Mouse (Mus musculus): ENCODE data around the gene Casd1. TPM values are rescaled to one million over a fixed set of nuclear protein-coding genes. Genes with fewer than 3 reads are reported as not detected.

Casd1 gene
- total RNA-seq (2021), result 10 to 100 TPM; 33.4 to 34.5 TPM

GRCm38 (mm10) chr6:4600658-4601296, at the start of gene Casd1:
TSS of gene Casd1 (plus strand) at chr6:4600839.
- intact Hi-C loops (cut with DNase I), result loop anchor here (5.0 to 10.0 kb wide), 4 partner anchors 147 to 697 kb away; partner anchors contain the start of genes Peg10, Pon2, Ppp1r9a and Sgce
- peak; percentile 76 to 79 for DNase-seq

- intact Hi-C loops (cut with DNase I), result no loop called here
- no peak for DNase-seq
These were observed 45.3 kb upstream of the Casd1 start for GRCm38 (mm10) chr6:4555366-4555765.

GRCm38 (mm10) chr6:4557086-4557485, 43.6 kb upstream of the Casd1 start:
- DNase-seq, result no peak
- intact Hi-C loops (cut with DNase I), result no loop called here

- intact Hi-C loops (cut with DNase I), result loop anchor here (2.0 kb wide), 1 partner anchor 553 kb away; no protein-coding TSS in a partner anchor
These were observed 43.0 kb upstream of the Casd1 start for GRCm38 (mm10) chr6:4557678-4558077.

GRCm38 (mm10) chr6:4561156-4561555, 39.5 kb upstream of the Casd1 start:
- no peak for DNase-seq

More at GRCm38 (mm10) chr6:4557678-4558077, 43.0 kb upstream of the Casd1 start:
- peak; percentile 52 to 61 for DNase-seq

GRCm38 (mm10) chr6:4561621-4562020, 39.0 kb upstream of the Casd1 start:
- no peak for DNase-seq
- intact Hi-C loops (cut with DNase I), result no loop called here

More at GRCm38 (mm10) chr6:4561156-4561555, 39.5 kb upstream of the Casd1 start:
- intact Hi-C loops (cut with DNase I), result no loop called here

GRCm38 (mm10) chr6:4562401-4562800, 38.2 kb upstream of the Casd1 start:
- intact Hi-C loops (cut with DNase I), result no loop called here

GRCm38 (mm10) chr6:4563477-4563876, 37.2 kb upstream of the Casd1 start:
- intact Hi-C loops (cut with DNase I), result no loop called here
- DNase-seq, result no peak

More at GRCm38 (mm10) chr6:4562401-4562800, 38.2 kb upstream of the Casd1 start:
- DNase-seq, result no peak

GRCm38 (mm10) chr6:4570412-4570811, 30.2 kb upstream of the Casd1 start:
- intact Hi-C loops (cut with DNase I), result no loop called here
- no peak for DNase-seq

- no peak for DNase-seq
- intact Hi-C loops (cut with DNase I), result no loop called here
These were observed 22.9 kb upstream of the Casd1 start for GRCm38 (mm10) chr6:4577756-4578155.

GRCm38 (mm10) chr6:4578343-4578742, 22.3 kb upstream of the Casd1 start:
- no peak for DNase-seq
- intact Hi-C loops (cut with DNase I), result no loop called here

GRCm38 (mm10) chr6:4579620-4580019, 21.0 kb upstream of the Casd1 start:
- intact Hi-C loops (cut with DNase I), result no loop called here
- no peak for DNase-seq

GRCm38 (mm10) chr6:4583485-4583884, 17.2 kb upstream of the Casd1 start:
- intact Hi-C loops (cut with DNase I), result no loop called here
- no peak for DNase-seq

- DNase-seq, result no peak
- intact Hi-C loops (cut with DNase I), result no loop called here
These were observed 12.7 kb upstream of the Casd1 start for GRCm38 (mm10) chr6:4587946-4588345.

GRCm38 (mm10) chr6:4588722-4589121, 11.9 kb upstream of the Casd1 start:
- DNase-seq, result no peak
- intact Hi-C loops (cut with DNase I), result no loop called here

- intact Hi-C loops (cut with DNase I), result no loop called here
- no peak for DNase-seq
These were observed 10.6 kb upstream of the Casd1 start for GRCm38 (mm10) chr6:4590089-4590488.

- DNase-seq, result no peak
- intact Hi-C loops (cut with DNase I), result no loop called here
These were observed 2.9 kb upstream of the Casd1 start for GRCm38 (mm10) chr6:4597711-4598110.

GRCm38 (mm10) chr6:4600085-4600657, 468 bp upstream of the Casd1 start:
- no peak for DNase-seq
- intact Hi-C loops (cut with DNase I), result loop anchor here (5.0 to 10.0 kb wide), 4 partner anchors 147 to 697 kb away; partner anchors contain the start of genes Peg10, Pon2, Ppp1r9a and Sgce

- intact Hi-C loops (cut with DNase I), result loop anchor here (5.0 to 10.0 kb wide), 4 partner anchors 146 to 696 kb away; partner anchors contain the start of genes Peg10, Pon2, Ppp1r9a and Sgce
These were observed 775 bp downstream of the Casd1 start for GRCm38 (mm10) chr6:4601297-4601931.

GRCm38 (mm10) chr6:4602012-4602411, 1.4 kb downstream of the Casd1 start:
- intact Hi-C loops (cut with DNase I), result loop anchor here (5.0 to 10.0 kb wide), 4 partner anchors 145 to 695 kb away; partner anchors contain the start of genes Peg10, Pon2, Ppp1r9a and Sgce

More at GRCm38 (mm10) chr6:4601297-4601931, 775 bp downstream of the Casd1 start:
- DNase-seq, result peak; percentile 46 to 58

GRCm38 (mm10) chr6:4606394-4606793, 5.8 kb downstream of the Casd1 start:
- intact Hi-C loops (cut with DNase I), result loop anchor here (10.0 kb wide), 1 partner anchor 298 kb away; the partner anchor contains the start of gene Ppp1r9a
- no peak for DNase-seq

More at GRCm38 (mm10) chr6:4602012-4602411, 1.4 kb downstream of the Casd1 start:
- DNase-seq, result no peak

Measured in heart, postnatal 10 days (tissue).